Mouse (Mus musculus) heart, adult 2 months (tissue): ENCODE results near the gene Sugp2. TPM values are rescaled to one million over a fixed set of nuclear protein-coding genes. Genes with fewer than 3 reads are reported as not detected.

ENCODE experiments used
- DNase-seq, 2 experiments: peaks; one replicate each; pipeline ENCODE4 v3.0.0; 2021
- H3K27ac ChIP-seq: fragments of 200-600 bp; 2 replicates; pipeline ENCODE4 v1.8.1; 2022
- H3K27me3 ChIP-seq: fragments of 200-500 bp; 2 replicates; pipeline ENCODE4 v1.6.1; 2012; ENCODE audit warnings: mild to moderate bottlenecking, low read length, inconsistent platforms, mixed read lengths; ENCODE audit not compliant: control insufficient read depth, insufficient read depth
- H3K36me3 ChIP-seq: fragments of 200-500 bp; 2 replicates; pipeline ENCODE4 v1.6.1; 2012; ENCODE audit warnings: low read length, inconsistent platforms; ENCODE audit not compliant: control insufficient read depth, insufficient read depth
- H3K4me1 ChIP-seq: fragments of 200-500 bp; 2 replicates; pipeline ENCODE4 v1.6.1; 2011; ENCODE audit warnings: low read length; ENCODE audit not compliant: control insufficient read depth, insufficient read depth
- H3K4me3 ChIP-seq: fragments of 200-600 bp; 2 replicates; pipeline ENCODE4 v1.8.1; 2022
- H3K79me2 ChIP-seq: fragments of 200-500 bp; replicated peaks from 2 replicates; pipeline ENCODE4 v1.6.1; 2012; ENCODE audit warnings: mild to moderate bottlenecking, inconsistent platforms, low read length, moderate library complexity, mixed read lengths; ENCODE audit not compliant: control insufficient read depth, insufficient read depth
- H3K9ac ChIP-seq: fragments of 200-500 bp; 2 replicates; pipeline ENCODE4 v1.6.1; 2012; ENCODE audit warnings: low read depth, mild to moderate bottlenecking, control low read depth, inconsistent platforms, low read length, mixed read lengths
- CTCF ChIP-seq: fragments of 200-600 bp; IDR thresholded peaks from 2 replicates; pipeline ENCODE4 v1.8.1; 2022; ENCODE audit warnings: antibody characterized with exemption, mild to moderate bottlenecking, moderate library complexity
- EP300 ChIP-seq: fragments of 200-500 bp; IDR thresholded peaks from 2 replicates; pipeline ENCODE4 v1.6.1; 2011; ENCODE audit warnings: low read depth, low read length, control low read depth; ENCODE audit not compliant: insufficient read depth
- POLR2A ChIP-seq: fragments of 200-500 bp; IDR thresholded peaks from 2 replicates; pipeline ENCODE4 v1.6.1; 2011; ENCODE audit warnings: mild to moderate bottlenecking, low read depth, low read length, control low read depth; ENCODE audit not compliant: insufficient read depth
- WGBS: fragments of 180-500 bp; shearing (Covaris S2); methylation state at CpG from one replicate; pipeline ENCODE4 v1.1.7; 2018; 5-methylcytosine and 5-hydroxymethylcytosine counted together
- intact Hi-C: fragments of 180-260 bp; cut with DNase I; formaldehyde crosslinking; loops from one replicate; pipeline ENCODE4 v1.15.1; 2025
- polyA plus RNA-seq: library from polyadenylated mRNA; depleted of rRNA; stranded (reverse); fragments of >200 nt; gene quantifications from 2 replicates; pipeline ENCODE4 v1.2.3, GENCODE M21; 2012
- total RNA-seq, 2 experiments: library from RNA; stranded (reverse); gene quantifications; 2 replicates each; pipeline ENCODE4 v1.2.3; 2021

Sugp2 gene
- total and polyA plus RNA-seq, 3 experiments, result 27.8 to 38.0 (median 34.3) TPM

DNA sequence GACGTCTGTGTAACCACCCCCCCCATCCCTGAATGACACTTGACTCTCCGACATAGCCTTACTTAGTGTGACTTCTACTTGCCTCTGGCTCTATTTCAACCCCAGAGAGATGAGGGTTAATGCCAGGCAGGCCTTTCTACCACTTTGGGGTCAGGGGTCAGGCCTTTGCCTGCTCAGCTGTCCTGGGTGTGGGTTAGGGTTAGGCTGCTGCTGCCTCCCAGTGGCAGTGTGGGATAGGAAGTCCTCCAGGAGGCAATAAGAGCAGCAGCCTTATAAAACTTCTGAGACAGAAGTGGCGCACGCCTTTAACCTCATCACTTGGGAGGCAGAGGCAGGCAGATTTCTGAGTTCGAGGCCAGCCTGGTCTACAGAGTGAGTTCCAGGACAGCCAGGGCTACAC, 6.6 kb downstream of the Sugp2 start:
- TF ChIP-seq POLR2A (no peak), CTCF (peak; percentile 35; the same call in 1 of the 2 replicates)
- Histone ChIP-seq H3K27ac (no peak overlapping the region), H3K4me3 (no peak overlapping the region), H3K9ac (no peak overlapping the region), H3K79me2 (no peaks in the 10 kb centered on the region; the same call in none of the 2 replicates), H3K27me3 (no peaks in the 10 kb centered on the region), H3K36me3 (peaks cover 7% of the 10 kb centered on the region), H3K4me1 (no peaks in the 10 kb centered on the region; the same call in 1 of the 2 replicates)
- intact Hi-C loops, result no loop called here
- 96% methylated on average over 5 of the region's 5 CpGs for WGBS
- no peak for DNase-seq

GRCm38 (mm10) chr8:70246622-70247021, 12.6 kb downstream of the Sugp2 start:
- DNase-seq, result no peak
- H3K36me3 ChIP-seq, result peaks cover 7% of the 10 kb centered on the region
- H3K4me1 ChIP-seq, result no peaks in the 10 kb centered on the region; the same call in 1 of the 2 replicates
- no peak overlapping the region for H3K4me3 ChIP-seq
- WGBS, result 84% methylated on average over 6 of the region's 6 CpGs
- no peak overlapping the region for H3K27ac ChIP-seq
- intact Hi-C loops, result no loop called here
- no peak overlapping the region for H3K9ac ChIP-seq
- H3K79me2 ChIP-seq, result 0 out of 2 replicates have a peak, but pooled peaks cover 1% of the 10 kb centered on the region
- H3K27me3 ChIP-seq, result no peaks in the 10 kb centered on the region
- TF ChIP-seq CTCF (no peak), EP300 (no peak), POLR2A (no peak)

DNA sequence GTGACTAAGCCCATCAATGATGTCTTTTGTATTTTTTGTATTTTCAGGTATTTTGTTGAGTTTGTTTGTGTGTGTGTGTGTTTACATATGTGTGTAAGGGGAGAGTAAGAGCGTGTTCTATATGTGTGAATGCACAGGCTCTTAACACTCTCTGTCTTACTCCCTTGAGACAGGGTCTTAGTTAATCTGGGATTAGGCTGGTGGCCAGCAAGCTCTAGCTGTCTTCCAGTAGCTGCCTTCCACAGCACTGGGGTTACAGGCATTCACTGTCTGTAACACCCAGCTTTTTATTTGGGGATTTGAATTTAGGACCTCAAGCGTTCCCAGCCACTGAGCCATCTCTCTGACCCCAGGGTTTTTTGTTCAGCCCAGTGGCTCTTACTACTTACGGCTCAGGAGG, 13.8 kb downstream of the Sugp2 start:
- no peaks in the 10 kb centered on the region; the same call in 1 of the 2 replicates for H3K4me1 ChIP-seq
- H3K4me3 ChIP-seq, result no peak overlapping the region
- no peak for TF ChIP-seq CTCF
- TF ChIP-seq EP300, result no peak
- no peak for TF ChIP-seq POLR2A
- H3K79me2 ChIP-seq, result 0 out of 2 replicates have a peak, but pooled peaks cover 1% of the 10 kb centered on the region
- intact Hi-C loops, result no loop called here
- no peaks in the 10 kb centered on the region for H3K27me3 ChIP-seq
- 92% methylated on average over 3 of the region's 3 CpGs for WGBS
- peaks cover 7% of the 10 kb centered on the region for H3K36me3 ChIP-seq
- no peak overlapping the region for H3K27ac ChIP-seq
- DNase-seq, result no peak
- no peak overlapping the region for H3K9ac ChIP-seq

DNA sequence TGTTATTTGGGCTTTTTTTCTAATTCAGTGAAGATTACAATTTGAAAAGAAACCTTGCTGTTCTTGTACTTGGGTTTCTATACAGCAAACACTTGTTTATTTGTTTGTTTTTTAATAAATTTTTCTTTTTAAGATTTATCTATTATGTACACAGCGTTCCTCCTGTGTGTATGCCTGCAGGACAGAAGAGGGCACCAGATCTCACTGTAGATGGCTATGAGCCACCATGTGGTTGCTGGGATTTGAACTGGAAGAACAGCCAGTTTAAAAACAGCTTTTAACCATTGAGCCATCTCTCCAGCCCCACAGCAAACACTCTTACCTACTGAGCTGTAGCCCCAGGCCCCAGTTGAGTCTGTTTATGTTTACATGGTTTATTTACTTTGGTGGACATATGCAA, 20.6 kb downstream of the Sugp2 start:
- H3K4me3 ChIP-seq, result no peak overlapping the region
- 62% methylated on average over 1 of the region's 1 CpGs for WGBS
- no peaks in the 10 kb centered on the region for H3K27me3 ChIP-seq
- H3K9ac ChIP-seq, result no peak overlapping the region
- TF ChIP-seq EP300, result no peak
- no peak for TF ChIP-seq POLR2A
- peak; percentile 59 for TF ChIP-seq CTCF
- H3K27ac ChIP-seq, result no peak overlapping the region
- no peak for DNase-seq
- no peaks in the 10 kb centered on the region for H3K79me2 ChIP-seq
- peaks cover 3% of the 10 kb centered on the region; the same call in 1 of the 2 replicates for H3K4me1 ChIP-seq
- intact Hi-C loops, result no loop called here
- no peaks in the 10 kb centered on the region for H3K36me3 ChIP-seq

- no peak overlapping the region for H3K4me3 ChIP-seq
- H3K9ac ChIP-seq, result no peak overlapping the region
- no peak for DNase-seq
- H3K79me2 ChIP-seq, result no peaks in the 10 kb centered on the region
- TF ChIP-seq EP300, result no peak
- TF ChIP-seq CTCF, result no peak
- TF ChIP-seq POLR2A, result no peak
- no peaks in the 10 kb centered on the region for H3K36me3 ChIP-seq
- 61% methylated on average over 3 of the region's 3 CpGs for WGBS
- no peaks in the 10 kb centered on the region for H3K27me3 ChIP-seq
- intact Hi-C loops, result no loop called here
- no peak overlapping the region for H3K27ac ChIP-seq
- peaks cover 3% of the 10 kb centered on the region; the same call in 1 of the 2 replicates for H3K4me1 ChIP-seq
These were observed 23.4 kb downstream of the Sugp2 start for GRCm38 (mm10) chr8:70257456-70257855.

- Histone ChIP-seq H3K4me3 (no peak overlapping the region), H3K79me2 (no peaks in the 10 kb centered on the region), H3K9ac (no peak overlapping the region), H3K27me3 (no peaks in the 10 kb centered on the region), H3K4me1 (peaks cover 3% of the 10 kb centered on the region; the same call in 1 of the 2 replicates), H3K36me3 (no peaks in the 10 kb centered on the region), H3K27ac (no peak overlapping the region)
- TF ChIP-seq POLR2A, result no peak
- no peak for TF ChIP-seq EP300
- no peak for TF ChIP-seq CTCF
- peak in 1 of 2 experiments; percentile 21 for DNase-seq
- 36% methylated on average over 5 of the region's 5 CpGs for WGBS
- intact Hi-C loops, result no loop called here
These were observed 24.6 kb downstream of the Sugp2 start for GRCm38 (mm10) chr8:70258600-70258999.
